Mouse (Mus musculus) Muller cell, postnatal 12 days (primary cell): ENCODE results near the gene Plxdc1.
A peak's percentile ranks its signal among the peaks of the same experiment; 100 is the strongest.

Experiments
- DNase-seq: peaks from one replicate; pipeline ENCODE4 v3.0.0-alpha.2; 2015; ENCODE audit errors: inconsistent ontology term

Plxdc1 gene

GRCm38 (mm10) chr11:98016177-98016576 lies 29.9 kb upstream of the Plxdc1 start:
- DNase-seq, result no peak

GRCm38 (mm10) chr11:98012831-98013230 lies 26.6 kb upstream of the Plxdc1 start:
- no peak for DNase-seq

- DNase-seq, result no peak
Measured at GRCm38 (mm10) chr11:98011716-98012115, 25.5 kb upstream of the Plxdc1 start.

DNA sequence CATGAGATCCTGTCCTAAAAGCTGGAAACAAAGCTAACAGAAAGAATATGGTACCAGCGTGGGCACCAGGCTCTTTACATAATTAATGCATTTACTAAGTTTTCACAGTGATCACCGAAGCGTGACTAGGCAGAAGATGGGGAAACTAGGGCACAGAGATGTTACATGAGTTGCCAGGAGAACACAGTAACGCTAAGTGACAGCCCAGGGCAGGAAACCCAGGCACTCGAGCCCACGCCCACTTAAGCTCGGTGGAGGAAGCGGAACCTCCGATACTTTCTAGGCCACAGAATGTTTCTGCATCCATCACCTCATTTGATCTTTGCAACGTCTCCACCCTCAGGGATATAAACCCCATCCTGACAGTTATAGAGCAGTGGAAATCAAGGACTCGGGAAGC lies 21.8 kb upstream of the Plxdc1 start:
- no peak for DNase-seq

DNA sequence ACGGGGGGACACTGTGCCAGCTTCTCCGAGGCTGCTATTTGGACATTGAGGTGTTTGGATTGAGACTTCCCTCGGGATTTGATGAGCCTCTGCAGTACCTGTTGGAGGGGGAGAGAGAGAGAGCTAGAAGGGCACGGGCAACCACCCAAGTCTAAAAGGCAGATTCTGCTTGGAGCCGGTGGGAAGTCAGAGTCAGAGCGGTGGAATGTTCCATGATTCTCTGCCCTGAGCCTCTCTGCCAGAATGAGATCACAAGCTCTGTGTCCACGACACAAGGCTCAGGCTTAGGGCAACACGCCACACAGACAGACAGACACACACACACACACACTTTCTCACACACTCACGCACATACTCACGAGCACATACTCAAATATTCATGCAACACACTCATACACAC lies 19.4 kb upstream of the Plxdc1 start:
- peak; percentile 88 for DNase-seq

GRCm38 (mm10) chr11:98005076-98005475 lies 18.8 kb upstream of the Plxdc1 start:
- DNase-seq, result no peak

DNA sequence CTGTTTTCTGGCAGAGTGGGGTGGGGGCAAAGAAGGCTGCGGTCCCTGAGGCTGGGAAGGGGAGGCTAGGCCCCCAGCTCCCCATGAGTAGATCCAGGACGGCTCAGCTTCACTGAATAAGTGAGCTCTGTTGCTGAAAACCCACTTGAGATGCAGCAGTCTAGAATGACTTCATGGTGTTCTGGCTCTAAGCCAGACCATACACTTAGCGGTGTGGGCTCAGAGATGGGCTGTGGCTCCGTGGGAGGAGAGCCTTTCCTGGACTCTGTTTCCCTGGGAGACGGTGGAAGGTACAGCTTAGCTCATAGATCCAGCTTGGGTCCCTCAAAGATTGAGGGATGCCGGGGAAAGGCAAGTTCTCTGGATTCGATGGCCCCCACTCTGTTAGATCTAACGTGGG lies 17.9 kb upstream of the Plxdc1 start:
- no peak for DNase-seq

- DNase-seq, result peak; percentile 95
Measured at GRCm38 (mm10) chr11:98003171-98003671, 17.0 kb upstream of the Plxdc1 start.

DNA sequence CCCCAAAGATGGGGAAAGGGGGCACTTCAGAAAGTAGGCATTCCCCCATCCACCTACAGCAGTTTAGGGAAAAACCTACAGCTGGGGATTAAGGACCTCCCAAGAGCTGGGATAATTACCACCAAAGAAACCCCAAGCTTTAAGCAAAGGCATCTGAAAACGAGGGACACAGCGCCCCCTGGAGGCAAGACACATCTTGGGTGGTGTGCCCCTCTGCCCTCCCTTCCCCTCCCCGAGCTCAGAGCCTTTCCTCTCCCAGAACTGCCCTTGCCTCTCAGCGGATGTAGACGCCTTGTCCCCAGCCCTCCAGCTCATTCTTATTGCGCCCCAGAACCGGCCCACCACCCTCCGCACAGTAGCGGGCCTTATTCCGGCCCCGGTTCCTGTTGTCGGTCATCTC lies 16.4 kb upstream of the Plxdc1 start:
- peak; percentile 75 for DNase-seq

DNA sequence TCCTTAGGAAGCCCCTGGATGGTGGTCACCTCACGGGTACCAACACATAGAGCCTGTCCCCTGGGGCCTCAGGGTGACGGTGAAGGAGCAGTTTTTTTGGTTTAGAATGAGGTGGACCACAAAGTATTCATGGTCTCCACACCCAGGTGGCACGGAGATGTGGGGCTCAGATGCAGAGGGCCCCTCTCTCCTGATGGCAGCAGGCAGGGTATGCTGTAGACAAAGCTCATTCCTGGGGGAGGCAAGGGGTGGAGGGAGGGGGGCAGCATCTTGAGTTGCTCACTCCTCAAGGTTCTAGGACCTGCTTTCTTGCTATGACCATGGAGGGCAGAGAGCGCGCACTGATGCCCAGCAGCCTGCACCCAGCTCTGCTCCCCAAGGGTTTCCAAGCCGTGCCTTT lies 15.7 kb upstream of the Plxdc1 start:
- DNase-seq, result no peak

- no peak for DNase-seq
Measured at GRCm38 (mm10) chr11:98001351-98001824, 15.1 kb upstream of the Plxdc1 start.

DNA sequence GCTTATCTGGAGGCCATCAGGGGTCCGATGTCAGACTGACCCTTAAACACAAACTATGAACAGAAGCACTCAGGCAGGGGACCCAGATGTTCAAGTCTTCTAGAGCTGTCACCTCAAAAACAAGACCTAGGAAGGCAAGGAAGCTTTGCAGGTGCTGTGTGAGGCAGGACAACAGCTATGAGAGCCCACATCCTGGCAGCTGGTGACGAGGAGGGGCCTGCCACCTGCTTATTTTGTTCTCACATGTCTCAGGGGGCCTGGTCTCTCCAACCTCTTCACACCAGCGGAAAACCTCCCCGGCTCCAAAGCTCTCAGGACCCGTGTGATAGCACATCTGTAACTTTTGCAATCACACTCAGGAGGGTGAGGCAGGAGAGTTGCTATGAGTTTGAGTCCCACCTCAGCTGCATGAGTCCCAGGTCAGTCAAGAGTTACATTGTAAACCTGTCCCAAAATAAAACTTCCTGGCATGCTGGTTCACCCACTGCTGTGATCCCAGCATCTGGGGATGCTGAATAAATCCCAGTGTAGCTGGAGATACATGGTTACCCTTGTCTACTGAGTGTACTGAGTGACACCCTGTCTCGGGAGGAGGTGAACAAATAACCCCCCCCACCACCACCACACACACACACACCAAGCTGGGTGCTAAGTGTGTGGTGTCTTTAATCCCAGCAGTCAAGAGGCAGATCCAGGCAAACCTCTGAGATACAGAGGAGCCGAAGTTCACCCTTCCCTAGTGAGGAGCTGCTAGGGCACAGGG lies 14.3 kb upstream of the Plxdc1 start:
- no peak for DNase-seq

DNA sequence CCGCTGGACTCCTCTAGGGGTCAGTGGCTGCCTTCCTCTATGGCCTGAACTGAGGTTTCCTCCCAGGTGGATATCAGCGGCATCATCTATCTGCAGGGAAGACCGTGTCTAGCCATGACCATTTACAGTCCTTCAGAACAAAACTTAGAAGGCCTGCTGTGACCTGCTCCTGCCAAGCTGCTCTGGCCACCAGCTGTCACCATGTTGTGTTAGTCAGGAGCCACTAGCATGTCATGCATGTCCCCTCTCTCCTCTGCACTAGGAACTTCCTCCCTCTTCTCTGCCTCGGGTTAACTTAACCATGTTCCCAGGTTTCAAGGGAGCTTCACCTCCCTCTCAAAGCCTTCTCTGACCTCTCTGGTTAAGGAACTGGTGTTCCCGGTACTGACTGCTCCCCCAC lies 13.5 kb upstream of the Plxdc1 start:
- DNase-seq, result no peak

GRCm38 (mm10) chr11:97998898-97999608 lies 12.8 kb upstream of the Plxdc1 start:
- no peak for DNase-seq

- no peak for DNase-seq
Measured at GRCm38 (mm10) chr11:97998074-97998793, 12.0 kb upstream of the Plxdc1 start.

DNA sequence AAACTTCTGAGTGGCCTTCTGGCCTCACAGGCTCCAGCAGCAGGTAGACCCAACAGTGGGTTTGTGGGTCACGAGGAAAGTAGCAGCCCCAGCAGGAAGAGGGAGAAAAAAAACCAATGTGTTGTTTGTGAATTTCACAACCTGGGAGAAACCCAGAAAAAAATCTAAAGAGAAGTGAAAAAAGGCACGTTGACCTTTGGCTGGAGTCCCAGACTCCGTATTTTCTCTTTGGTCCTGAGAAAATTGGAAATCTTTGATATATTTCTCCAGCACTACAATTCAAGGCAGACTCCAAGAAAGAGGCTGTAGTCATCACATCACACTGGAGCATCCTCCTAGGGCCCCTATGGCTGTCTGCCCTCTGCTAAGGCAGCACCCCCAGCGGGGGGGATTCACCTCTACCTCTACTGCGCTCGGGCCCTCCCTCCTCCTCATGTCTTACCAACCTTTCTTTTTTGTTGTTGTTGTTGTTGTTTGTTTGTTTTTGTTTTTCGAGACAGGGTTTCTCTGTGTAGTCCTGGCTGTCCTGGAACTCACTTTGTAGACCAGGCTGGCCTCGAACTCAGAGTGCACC lies 11.2 kb upstream of the Plxdc1 start:
- no peak for DNase-seq

DNA sequence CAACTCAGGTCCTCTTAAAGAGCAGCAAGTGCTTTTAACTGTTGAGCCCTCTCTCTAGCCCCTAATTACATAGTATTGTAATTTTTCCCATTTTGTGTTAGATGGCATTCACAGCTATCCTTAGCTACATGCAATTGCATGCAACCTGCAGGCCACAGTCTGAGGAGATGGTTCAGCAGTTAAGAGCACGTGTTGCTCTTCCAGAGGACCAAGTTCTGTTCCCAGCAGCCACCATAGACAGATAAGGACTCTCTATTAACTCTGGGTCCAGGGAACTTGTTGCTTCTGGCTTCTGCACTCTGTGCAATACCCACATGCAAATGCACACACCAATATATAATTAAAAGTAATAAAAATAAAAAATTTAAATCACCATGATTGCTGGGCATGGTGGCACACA lies 10.4 kb upstream of the Plxdc1 start:
- DNase-seq, result no peak

DNA sequence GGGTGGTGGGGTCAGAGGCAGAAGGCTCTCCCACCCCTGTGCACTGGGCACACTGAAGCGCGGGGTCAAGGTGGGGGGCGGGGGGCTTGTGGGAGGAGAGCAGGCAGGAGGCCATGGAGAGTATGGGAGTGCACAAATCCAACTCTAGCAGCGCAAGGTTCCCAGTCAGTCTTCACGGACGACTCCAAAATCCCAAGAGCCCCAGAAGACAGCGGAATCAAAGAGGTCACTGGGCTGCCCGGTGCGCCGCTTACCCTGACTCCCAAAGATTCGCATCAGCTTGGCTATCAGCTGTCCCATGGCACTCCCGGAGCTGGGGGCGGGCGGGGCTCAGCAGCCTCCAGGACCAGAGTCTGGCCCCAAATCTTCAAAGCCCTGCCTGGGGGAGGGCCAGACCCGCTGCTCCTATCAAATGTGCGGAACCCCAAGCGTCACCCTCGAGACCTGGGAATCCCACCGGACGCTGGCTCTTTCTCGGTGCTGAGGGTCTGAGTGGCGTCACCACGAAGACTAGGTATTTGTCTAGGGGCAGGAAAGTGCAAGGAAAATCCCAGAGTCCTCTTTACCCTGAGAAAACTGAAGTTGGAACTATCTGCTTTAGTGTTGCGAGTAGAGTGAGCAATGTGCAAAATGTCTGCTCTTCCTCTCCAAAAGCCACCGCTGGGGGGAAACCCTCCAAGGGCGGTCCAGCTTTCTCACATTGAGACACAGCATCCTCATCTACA lies 9.5 kb upstream of the Plxdc1 start, which contains the start of gene Arl5c:
Gene Arl5c (minus strand): TSS at position 618 of the 725 bp plus-strand sequence.
- DNase-seq, result peak; percentile 86

DNA sequence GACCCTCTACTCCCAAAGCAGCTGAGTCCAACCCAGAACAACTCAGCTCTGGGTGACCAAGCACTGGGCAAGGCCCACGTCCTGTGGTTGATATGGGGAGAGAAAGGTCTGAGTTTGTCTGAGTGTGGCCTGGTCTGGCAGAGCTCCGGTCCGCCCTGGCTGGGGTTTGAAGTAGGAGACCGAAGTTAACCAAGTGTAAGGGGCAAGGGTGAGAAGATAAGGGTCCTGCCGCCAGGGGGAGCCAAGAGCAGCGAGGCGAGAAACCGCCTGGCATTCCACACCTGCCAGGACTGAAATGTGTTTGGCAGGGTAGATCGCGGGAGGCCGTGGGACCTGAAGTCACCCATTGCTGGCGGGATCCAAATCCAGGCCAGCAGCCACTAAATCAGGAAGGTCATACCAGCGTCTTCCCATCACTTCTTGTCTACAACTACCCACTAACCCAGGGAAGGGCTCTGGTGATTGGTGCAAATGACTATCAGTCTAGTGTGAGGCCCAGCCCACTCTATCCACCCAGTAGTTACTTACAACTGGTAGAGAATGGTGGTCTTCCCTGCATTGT lies 8.4 kb upstream of the Plxdc1 start:
- DNase-seq, result peak; percentile 80

- DNase-seq, result peak; percentile 95
Measured at GRCm38 (mm10) chr11:97988530-97989096, 2.4 kb upstream of the Plxdc1 start.
